ENCODE assay signal across 26 mouse cellular contexts in the genomic region with DNA sequence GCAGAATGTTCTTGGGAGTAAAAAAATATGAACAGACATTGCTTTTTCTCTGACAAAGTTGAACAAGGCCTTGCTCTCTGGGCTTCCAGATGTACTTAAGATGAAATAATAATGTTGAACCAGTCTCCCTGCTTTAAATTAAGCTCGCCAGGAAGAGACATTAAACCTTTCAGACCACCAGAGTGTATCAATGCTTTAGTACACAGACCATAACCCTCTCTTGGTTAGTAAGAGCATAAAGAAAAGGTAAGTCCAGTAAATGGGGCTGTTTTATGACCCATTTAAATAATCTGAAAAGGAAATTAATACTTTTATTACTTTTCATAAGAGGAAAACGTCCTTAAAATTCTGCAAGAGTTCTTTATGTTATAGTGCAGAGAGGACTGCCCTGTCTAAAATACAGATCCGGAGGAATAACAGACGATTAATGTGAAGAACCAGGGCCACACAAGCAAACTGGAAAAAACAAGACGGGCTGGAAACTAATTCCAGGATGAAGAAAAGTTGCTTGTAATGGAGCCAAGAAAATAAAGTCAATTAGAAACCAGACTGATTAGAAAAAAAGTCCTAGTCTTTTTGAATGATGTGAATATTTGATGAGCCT.
"Had no signal": no experiment of that assay in that cellular context is flagged by ENCODE, and none has a peak within 500 bp of the region (broad histone marks: within the 10 kb centered on the region; RNA-seq: fewer than 3 reads in every experiment).

No protein-coding gene starts in this region.

- H3K4me1 ChIP-seq: heart, embryonic 10.5 days; heart, embryonic 12.5 days; hindbrain, embryonic 10.5 days; hindbrain, embryonic 12.5 days; hindbrain, embryonic 15.5 days; kidney, embryonic 15.5 days; liver, embryonic 12.5 days had no signal

- H3K36me3 ChIP-seq: heart, embryonic 10.5 days; heart, embryonic 12.5 days; hindbrain, embryonic 10.5 days; hindbrain, embryonic 12.5 days; hindbrain, embryonic 15.5 days; kidney, embryonic 15.5 days; limb, embryonic 15.5 days; liver, embryonic 12.5 days had no signal

- H3K27ac ChIP-seq: gastrocnemius, adult 2 months; heart, embryonic 10.5 days; hindbrain, embryonic 10.5 days; hindbrain, embryonic 12.5 days; hindbrain, embryonic 15.5 days; hindbrain, postnatal 0 days; kidney, embryonic 15.5 days; kidney, postnatal 0 days; limb, embryonic 15.5 days; liver, embryonic 12.5 days; liver, embryonic 14.5 days had no signal

- H3K4me2 ChIP-seq: heart, embryonic 12.5 days; hindbrain, embryonic 12.5 days; hindbrain, embryonic 15.5 days; kidney, embryonic 15.5 days; limb, embryonic 15.5 days; liver, embryonic 12.5 days had no signal

- H3K4me3 ChIP-seq: gastrocnemius, adult 2 months; heart, embryonic 10.5 days; heart, embryonic 12.5 days; hindbrain, embryonic 10.5 days; hindbrain, embryonic 12.5 days; hindbrain, embryonic 15.5 days; kidney, embryonic 15.5 days; limb, embryonic 15.5 days; liver, embryonic 12.5 days had no signal

- ATAC-seq: hindbrain, postnatal 0 days; intestine, embryonic 16.5 days; liver, embryonic 12.5 days had no signal

- H3K9me3 ChIP-seq: heart, embryonic 10.5 days; heart, embryonic 12.5 days; hindbrain, embryonic 10.5 days; hindbrain, embryonic 12.5 days; hindbrain, embryonic 15.5 days; kidney, embryonic 15.5 days; limb, embryonic 15.5 days; liver, embryonic 12.5 days had no signal

- H3K27me3 ChIP-seq: heart, embryonic 12.5 days; hindbrain, embryonic 12.5 days; hindbrain, embryonic 15.5 days; kidney, embryonic 15.5 days; limb, embryonic 15.5 days; liver, embryonic 12.5 days had no signal

- H3K9ac ChIP-seq: heart, embryonic 12.5 days; hindbrain, embryonic 12.5 days; hindbrain, embryonic 15.5 days; kidney, embryonic 15.5 days; limb, embryonic 15.5 days; liver, embryonic 12.5 days; liver, embryonic 14.5 days had no signal

- DNase-seq: gastrocnemius, adult 2 months; gastrocnemius, postnatal 10 days; gastrocnemius, postnatal 25 days; heart, adult 18-20 months; heart, postnatal 10 days; heart, postnatal 4 days; kidney, adult 11 months; kidney, adult 2 months; kidney, adult 9 months; kidney, postnatal 14 days; kidney, postnatal 36 days; layer of hippocampus, adult 9-11 months; layer of hippocampus, postnatal 36 days; left cerebral cortex, postnatal 4 days had no signal
